Mouse (Mus musculus): ENCODE data around the gene Plin5.
"Not testable (repeated sequence)": the region's sequence is repeated elsewhere in the genome, so short reads cannot be mapped to it uniquely, and the experiment has no call there.

The Plin5 gene

GRCm38 (mm10) chr17:56080781-56081585 lies 36.4 kb downstream of the Plin5 start:
- in situ Hi-C loops (cut with MboI; ENCODE audit: low pct_unique_long_range_greater_than_20kb in 1 of 2, low sequenced_read_pairs in 2 of 2, unreplicated experiment in 1 of 2) = no loop called here

- in situ Hi-C loops (cut with MboI; ENCODE audit: low pct_unique_long_range_greater_than_20kb in 1 of 2, low sequenced_read_pairs in 2 of 2, unreplicated experiment in 1 of 2) = no loop called here
These were observed 37.5 kb downstream of the Plin5 start for GRCm38 (mm10) chr17:56079921-56080320.

- in situ Hi-C loops (cut with MboI; ENCODE audit: low pct_unique_long_range_greater_than_20kb in 1 of 2, low sequenced_read_pairs in 2 of 2, unreplicated experiment in 1 of 2) = no loop called here
These were observed 38.3 kb downstream of the Plin5 start, which contains the start of gene Hdgfl2 for GRCm38 (mm10) chr17:56078880-56079795. TSS of gene Hdgfl2 (plus strand) at chr17:56079634.

GRCm38 (mm10) chr17:56078361-56078760 lies 39.0 kb downstream of the Plin5 start:
- in situ Hi-C loops (cut with MboI; ENCODE audit: low pct_unique_long_range_greater_than_20kb in 1 of 2, low sequenced_read_pairs in 2 of 2, unreplicated experiment in 1 of 2) = not testable (repeated sequence)

GRCm38 (mm10) chr17:56077523-56077922 lies 39.9 kb downstream of the Plin5 start:
- in situ Hi-C loops (cut with MboI; ENCODE audit: low pct_unique_long_range_greater_than_20kb in 1 of 2, low sequenced_read_pairs in 2 of 2, unreplicated experiment in 1 of 2) = no loop called here

- in situ Hi-C loops (cut with MboI; ENCODE audit: low pct_unique_long_range_greater_than_20kb in 1 of 2, low sequenced_read_pairs in 2 of 2, unreplicated experiment in 1 of 2) = no loop called here
These were observed 42.6 kb downstream of the Plin5 start, which contains the start of gene Ubxn6 for GRCm38 (mm10) chr17:56074827-56075208. TSS of gene Ubxn6 (minus strand) at chr17:56075028.

GRCm38 (mm10) chr17:56074097-56074826 lies 43.1 kb downstream of the Plin5 start:
- in situ Hi-C loops (cut with MboI; ENCODE audit: low pct_unique_long_range_greater_than_20kb in 1 of 2, low sequenced_read_pairs in 2 of 2, unreplicated experiment in 1 of 2) = no loop called here

- in situ Hi-C loops (cut with MboI; ENCODE audit: low pct_unique_long_range_greater_than_20kb in 1 of 2, low sequenced_read_pairs in 2 of 2, unreplicated experiment in 1 of 2) = no loop called here
These were observed 45.2 kb downstream of the Plin5 start for GRCm38 (mm10) chr17:56072243-56072642.

GRCm38 (mm10) chr17:56071126-56071525 lies 46.3 kb downstream of the Plin5 start:
- in situ Hi-C loops (cut with MboI; ENCODE audit: low pct_unique_long_range_greater_than_20kb in 1 of 2, low sequenced_read_pairs in 2 of 2, unreplicated experiment in 1 of 2) = no loop called here

- in situ Hi-C loops (cut with MboI; ENCODE audit: low pct_unique_long_range_greater_than_20kb in 1 of 2, low sequenced_read_pairs in 2 of 2, unreplicated experiment in 1 of 2) = no loop called here
These were observed 48.3 kb downstream of the Plin5 start for GRCm38 (mm10) chr17:56069066-56069465.

- in situ Hi-C loops (cut with MboI; ENCODE audit: low pct_unique_long_range_greater_than_20kb in 1 of 2, low sequenced_read_pairs in 2 of 2, unreplicated experiment in 1 of 2) = no loop called here
These were observed 50.9 kb downstream of the Plin5 start for GRCm38 (mm10) chr17:56066451-56066850.

- in situ Hi-C loops (cut with MboI; ENCODE audit: low pct_unique_long_range_greater_than_20kb in 1 of 2, low sequenced_read_pairs in 2 of 2, unreplicated experiment in 1 of 2) = not testable (repeated sequence)
These were observed 51.7 kb downstream of the Plin5 start for GRCm38 (mm10) chr17:56065715-56066114.

- in situ Hi-C loops (cut with MboI; ENCODE audit: low pct_unique_long_range_greater_than_20kb in 1 of 2, low sequenced_read_pairs in 2 of 2, unreplicated experiment in 1 of 2) = no loop called here
These were observed 55.3 kb downstream of the Plin5 start for GRCm38 (mm10) chr17:56062081-56062480.
